Mouse (Mus musculus) MN1 (cell line): ENCODE results near the gene Pard3b.

ENCODE experiments used
- DNase-seq: peaks from one replicate; pipeline ENCODE4 v3.0.0-alpha.2; 2016; ENCODE audit warnings: low spot score

Gene Pard3b

GRCm38 (mm10) chr1:61638347-61639111, at the start of gene Pard3b:
TSS of gene Pard3b (plus strand) at chr1:61638824.
- peak; percentile 9 for DNase-seq

- DNase-seq = no peak
Measured at GRCm38 (mm10) chr1:61616176-61616575, 22.4 kb upstream of the Pard3b start.

GRCm38 (mm10) chr1:61620651-61621050, 18.0 kb upstream of the Pard3b start:
- no peak for DNase-seq

GRCm38 (mm10) chr1:61629857-61630256, 8.8 kb upstream of the Pard3b start:
- no peak for DNase-seq

- no peak for DNase-seq
Measured at GRCm38 (mm10) chr1:61639114-61640093, 780 bp downstream of the Pard3b start.

GRCm38 (mm10) chr1:61641880-61642279, 3.3 kb downstream of the Pard3b start:
- no peak for DNase-seq

- no peak for DNase-seq
Measured at GRCm38 (mm10) chr1:61645062-61645461, 6.4 kb downstream of the Pard3b start.

- DNase-seq = no peak
Measured at GRCm38 (mm10) chr1:61649964-61650363, 11.3 kb downstream of the Pard3b start.

- no peak for DNase-seq
Measured at GRCm38 (mm10) chr1:61651454-61652271, 13.0 kb downstream of the Pard3b start.

- DNase-seq = no peak
Measured at GRCm38 (mm10) chr1:61657760-61658159, 19.1 kb downstream of the Pard3b start.

- no peak for DNase-seq
Measured at GRCm38 (mm10) chr1:61659931-61660330, 21.3 kb downstream of the Pard3b start.

GRCm38 (mm10) chr1:61685221-61685814, 46.7 kb downstream of the Pard3b start:
- no peak for DNase-seq

GRCm38 (mm10) chr1:61685921-61686320, 47.3 kb downstream of the Pard3b start:
- DNase-seq = no peak

- DNase-seq = no peak
Measured at GRCm38 (mm10) chr1:61688301-61688700, 49.7 kb downstream of the Pard3b start.

- DNase-seq = no peak
Measured at GRCm38 (mm10) chr1:61698462-61699218, 60.0 kb downstream of the Pard3b start.

GRCm38 (mm10) chr1:61709812-61710211, 71.2 kb downstream of the Pard3b start:
- no peak for DNase-seq

GRCm38 (mm10) chr1:61711523-61711922, 72.9 kb downstream of the Pard3b start:
- no peak for DNase-seq

- DNase-seq = no peak
Measured at GRCm38 (mm10) chr1:61729654-61730053, 91.0 kb downstream of the Pard3b start.

- DNase-seq = no peak
Measured at GRCm38 (mm10) chr1:61736550-61736949, 97.9 kb downstream of the Pard3b start.

- DNase-seq = no peak
Measured at GRCm38 (mm10) chr1:61742831-61743230, 104.2 kb downstream of the Pard3b start.

- DNase-seq = no peak
Measured at GRCm38 (mm10) chr1:61747481-61747880, 108.9 kb downstream of the Pard3b start.
